Mouse (Mus musculus): Measurements from ENCODE around the gene Tdg. TPM values are rescaled to one million over a fixed set of nuclear protein-coding genes. Genes with fewer than 3 reads are reported as not detected.

Tdg gene
- polyA plus RNA-seq, 1 experiment = 137 TPM

GRCm38 (mm10) chr10:82666436-82667234 is 37.0 kb downstream of the Tdg start:
- peak; percentile 95 for DNase-seq (ENCODE audit: low read depth)
- TF ChIP-seq CTCF (IDR thresholded peaks at IDR 0.05; ENCODE audit: borderline replicate concordance, extremely low read depth, insufficient read depth, insufficient read length) (peak; percentile 88), POLR2A (IDR thresholded peaks at IDR 0.05; ENCODE audit: borderline replicate concordance, extremely low read depth, insufficient read depth, insufficient read length, poor library complexity, severe bottlenecking) (no peak)

- TF ChIP-seq POLR2A (IDR thresholded peaks at IDR 0.05; ENCODE audit: borderline replicate concordance, extremely low read depth, insufficient read depth, insufficient read length, poor library complexity, severe bottlenecking) (no peak), CTCF (IDR thresholded peaks at IDR 0.05; ENCODE audit: borderline replicate concordance, extremely low read depth, insufficient read depth, insufficient read length) (no peak)
- DNase-seq (ENCODE audit: low read depth) = no peak
Measured at GRCm38 (mm10) chr10:82670205-82670604, 40.6 kb downstream of the Tdg start.

- no peak for TF ChIP-seq CTCF (IDR thresholded peaks at IDR 0.05; ENCODE audit: borderline replicate concordance, extremely low read depth, insufficient read depth, insufficient read length)
- TF ChIP-seq POLR2A (IDR thresholded peaks at IDR 0.05; ENCODE audit: borderline replicate concordance, extremely low read depth, insufficient read depth, insufficient read length, poor library complexity, severe bottlenecking) = no peak
- peak; percentile 29 for DNase-seq (ENCODE audit: low read depth)
Measured at GRCm38 (mm10) chr10:82676949-82677348, 47.3 kb downstream of the Tdg start.

GRCm38 (mm10) chr10:82680769-82681168 is 51.1 kb downstream of the Tdg start:
- TF ChIP-seq POLR2A (IDR thresholded peaks at IDR 0.05; ENCODE audit: borderline replicate concordance, extremely low read depth, insufficient read depth, insufficient read length, poor library complexity, severe bottlenecking) = no peak
- TF ChIP-seq CTCF (IDR thresholded peaks at IDR 0.05; ENCODE audit: borderline replicate concordance, extremely low read depth, insufficient read depth, insufficient read length) = no peak
- DNase-seq (ENCODE audit: low read depth) = no peak

- DNase-seq (ENCODE audit: low read depth) = no peak
- no peak for TF ChIP-seq CTCF (IDR thresholded peaks at IDR 0.05; ENCODE audit: borderline replicate concordance, extremely low read depth, insufficient read depth, insufficient read length)
- TF ChIP-seq POLR2A (IDR thresholded peaks at IDR 0.05; ENCODE audit: borderline replicate concordance, extremely low read depth, insufficient read depth, insufficient read length, poor library complexity, severe bottlenecking) = no peak
Measured at GRCm38 (mm10) chr10:82681639-82682038, 52.0 kb downstream of the Tdg start.

GRCm38 (mm10) chr10:82685440-82685839 is 55.8 kb downstream of the Tdg start:
- TF ChIP-seq POLR2A (IDR thresholded peaks at IDR 0.05; ENCODE audit: borderline replicate concordance, extremely low read depth, insufficient read depth, insufficient read length, poor library complexity, severe bottlenecking) = no peak
- TF ChIP-seq CTCF (IDR thresholded peaks at IDR 0.05; ENCODE audit: borderline replicate concordance, extremely low read depth, insufficient read depth, insufficient read length) = no peak
- no peak for DNase-seq (ENCODE audit: low read depth)

- no peak for TF ChIP-seq POLR2A (IDR thresholded peaks at IDR 0.05; ENCODE audit: borderline replicate concordance, extremely low read depth, insufficient read depth, insufficient read length, poor library complexity, severe bottlenecking)
- no peak for TF ChIP-seq CTCF (IDR thresholded peaks at IDR 0.05; ENCODE audit: borderline replicate concordance, extremely low read depth, insufficient read depth, insufficient read length)
- DNase-seq (ENCODE audit: low read depth) = no peak
Measured at GRCm38 (mm10) chr10:82689681-82690211, 60.1 kb downstream of the Tdg start.

- TF ChIP-seq POLR2A (IDR thresholded peaks at IDR 0.05; ENCODE audit: borderline replicate concordance, extremely low read depth, insufficient read depth, insufficient read length, poor library complexity, severe bottlenecking) (no peak), CTCF (IDR thresholded peaks at IDR 0.05; ENCODE audit: borderline replicate concordance, extremely low read depth, insufficient read depth, insufficient read length) (no peak)
- peak; percentile 39 for DNase-seq (ENCODE audit: low read depth)
Measured at GRCm38 (mm10) chr10:82690494-82690893, 60.9 kb downstream of the Tdg start, which contains the start of gene Glt8d2. Gene Glt8d2, minus strand, starts transcription at chr10:82690650.

- no peak for DNase-seq (ENCODE audit: low read depth)
- TF ChIP-seq POLR2A (IDR thresholded peaks at IDR 0.05; ENCODE audit: borderline replicate concordance, extremely low read depth, insufficient read depth, insufficient read length, poor library complexity, severe bottlenecking) = no peak
- TF ChIP-seq CTCF (IDR thresholded peaks at IDR 0.05; ENCODE audit: borderline replicate concordance, extremely low read depth, insufficient read depth, insufficient read length) = no peak
Measured at GRCm38 (mm10) chr10:82695956-82696355, 66.3 kb downstream of the Tdg start, which contains the start of gene Hcfc2. Gene Hcfc2, plus strand, starts transcription at chr10:82696160.

- TF ChIP-seq CTCF (IDR thresholded peaks at IDR 0.05; ENCODE audit: borderline replicate concordance, extremely low read depth, insufficient read depth, insufficient read length) (no peak), POLR2A (IDR thresholded peaks at IDR 0.05; ENCODE audit: borderline replicate concordance, extremely low read depth, insufficient read depth, insufficient read length, poor library complexity, severe bottlenecking) (no peak)
- DNase-seq (ENCODE audit: low read depth) = no peak
Measured at GRCm38 (mm10) chr10:82696453-82697079, 66.9 kb downstream of the Tdg start.

GRCm38 (mm10) chr10:82697305-82697898 is 67.8 kb downstream of the Tdg start:
- TF ChIP-seq CTCF (IDR thresholded peaks at IDR 0.05; ENCODE audit: borderline replicate concordance, extremely low read depth, insufficient read depth, insufficient read length) (no peak), POLR2A (IDR thresholded peaks at IDR 0.05; ENCODE audit: borderline replicate concordance, extremely low read depth, insufficient read depth, insufficient read length, poor library complexity, severe bottlenecking) (no peak)
- DNase-seq (ENCODE audit: low read depth) = no peak
